Mouse (Mus musculus) olfactory bulb, adult 2 months (tissue): ENCODE data around the gene Cdkn1c. TPM values are rescaled to one million over a fixed set of nuclear protein-coding genes. Genes with fewer than 3 reads are reported as not detected.
A peak's percentile ranks its signal among the peaks of the same experiment; 100 is the strongest.

ENCODE experiments used
- H3K27ac ChIP-seq: fragments of 200-500 bp; 2 replicates; pipeline ENCODE4 v1.5.1; 2012; ENCODE audit warnings: low read depth, low read length; ENCODE audit not compliant: insufficient read depth
- H3K4me1 ChIP-seq: fragments of 200-500 bp; 2 replicates; pipeline ENCODE4 v1.6.1; 2012; ENCODE audit warnings: low read length; ENCODE audit not compliant: control insufficient read depth, insufficient read depth
- H3K4me3 ChIP-seq: fragments of 200-500 bp; 2 replicates; pipeline ENCODE4 v1.5.1; 2012; ENCODE audit warnings: mild to moderate bottlenecking, low read depth, low read length, moderate library complexity; ENCODE audit not compliant: insufficient read depth
- CTCF ChIP-seq: fragments of 200-500 bp; IDR thresholded peaks from 2 replicates; pipeline ENCODE4 v1.5.1; 2012; ENCODE audit warnings: low read depth, mild to moderate bottlenecking, low read length, moderate library complexity; ENCODE audit not compliant: insufficient read depth
- POLR2A ChIP-seq: fragments of 200-500 bp; IDR thresholded peaks from 2 replicates; pipeline ENCODE4 v1.6.1; 2012; ENCODE audit warnings: mild to moderate bottlenecking, low read depth, low read length, moderate library complexity; ENCODE audit not compliant: insufficient read depth
- WGBS: fragments of 180-500 bp; shearing (Covaris S2); methylation state at CpG from one replicate; pipeline ENCODE4 v1.1.7; 2018; 5-methylcytosine and 5-hydroxymethylcytosine counted together
- polyA plus RNA-seq: library from polyadenylated mRNA; stranded (reverse); fragments of >200 nt; gene quantifications from 2 replicates; pipeline ENCODE4 v1.2.4, GENCODE M21; 2012; ENCODE audit warnings: low replicate concordance; ENCODE audit not compliant: missing spikeins, insufficient read depth, insufficient read length

The Cdkn1c gene
- polyA plus RNA-seq, 1 experiment = not detected

DNA sequence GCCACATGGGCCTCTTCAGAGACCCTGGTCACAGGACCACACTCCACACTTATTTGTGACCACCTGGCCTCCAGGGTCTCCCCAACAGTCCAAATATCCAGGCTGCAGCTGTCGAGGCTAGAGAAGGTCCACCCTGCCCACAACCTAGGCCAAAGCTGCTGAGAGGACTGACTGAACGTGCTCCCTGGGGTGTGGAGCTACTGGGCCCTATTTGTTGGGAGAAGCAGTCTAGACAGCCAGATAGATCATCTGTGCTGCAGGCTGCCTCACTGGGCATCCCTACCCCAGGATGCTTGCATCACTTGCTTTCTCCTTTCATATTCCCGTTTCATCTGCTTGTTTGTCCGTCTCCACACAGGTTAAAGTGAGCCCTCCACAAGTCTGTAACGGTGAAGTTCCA, 1.7 kb upstream of the Cdkn1c start:
- Histone ChIP-seq H3K4me3 (no peak overlapping the region), H3K4me1 (peaks cover 15% of the 10 kb centered on the region), H3K27ac (no peak overlapping the region)
- WGBS = 89% methylated on average over 5 of the region's 5 CpGs
- TF ChIP-seq POLR2A = no peak
- no peak for TF ChIP-seq CTCF

DNA sequence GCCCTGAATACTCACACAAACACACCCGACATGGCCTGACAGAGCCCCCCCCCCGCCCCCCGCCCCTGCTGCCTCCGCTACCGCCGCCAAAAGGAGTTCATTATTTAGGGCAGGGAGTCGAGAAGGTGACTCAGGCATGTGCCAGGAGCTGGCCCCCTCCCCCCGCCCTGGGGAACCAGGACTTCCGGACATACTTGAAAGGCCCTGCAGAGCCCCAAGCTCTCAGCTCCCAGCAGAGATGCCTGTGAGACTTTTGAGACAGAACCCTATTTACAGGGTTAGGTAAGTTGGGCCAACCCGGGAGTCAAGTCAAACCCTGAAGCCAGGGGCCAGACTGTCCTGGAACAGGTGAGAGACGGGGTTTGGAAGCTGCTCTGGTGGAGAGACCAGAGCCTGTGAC, 1.1 kb upstream of the Cdkn1c start:
- 56% methylated on average over 11 of the region's 11 CpGs for WGBS
- no peak overlapping the region for H3K27ac ChIP-seq
- H3K4me1 ChIP-seq = peaks cover 15% of the 10 kb centered on the region
- TF ChIP-seq CTCF (no peak), POLR2A (no peak)
- H3K4me3 ChIP-seq = no peak overlapping the region

DNA sequence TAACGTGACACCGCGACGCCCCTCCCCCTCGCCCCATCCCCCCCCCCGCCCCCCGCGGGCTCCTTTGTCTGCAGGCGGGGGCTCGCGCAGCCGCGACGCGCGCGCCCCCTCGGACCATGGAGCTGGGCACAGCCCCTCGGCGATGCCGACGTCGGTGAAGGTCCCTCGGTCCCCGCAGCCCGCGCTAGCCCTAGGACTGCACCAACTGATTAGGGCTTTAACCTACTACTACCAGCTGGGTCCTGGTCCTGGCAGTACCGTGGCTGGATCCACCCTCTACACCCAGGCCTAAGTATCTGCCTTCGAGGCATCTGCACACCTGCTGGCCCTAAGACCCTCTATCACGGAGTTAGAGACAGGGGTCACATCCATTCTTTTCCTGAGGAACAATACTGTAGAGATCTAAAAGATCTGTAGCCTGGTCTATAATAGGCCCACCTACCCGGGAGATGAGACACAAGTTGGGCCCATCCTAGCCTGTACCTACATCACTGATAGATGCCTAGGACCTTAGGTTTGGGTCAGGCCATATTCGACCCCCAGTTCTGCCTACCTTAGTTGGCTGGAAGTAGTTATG, 532 bp upstream of the Cdkn1c start:
- peak overlapping the region; percentile 22; the same call in 1 of the 2 replicates for H3K4me3 ChIP-seq
- WGBS = 41% methylated on average over 27 of the region's 32 CpGs
- no peak overlapping the region for H3K27ac ChIP-seq
- peaks cover 15% of the 10 kb centered on the region for H3K4me1 ChIP-seq
- no peak for TF ChIP-seq POLR2A
- no peak for TF ChIP-seq CTCF

DNA sequence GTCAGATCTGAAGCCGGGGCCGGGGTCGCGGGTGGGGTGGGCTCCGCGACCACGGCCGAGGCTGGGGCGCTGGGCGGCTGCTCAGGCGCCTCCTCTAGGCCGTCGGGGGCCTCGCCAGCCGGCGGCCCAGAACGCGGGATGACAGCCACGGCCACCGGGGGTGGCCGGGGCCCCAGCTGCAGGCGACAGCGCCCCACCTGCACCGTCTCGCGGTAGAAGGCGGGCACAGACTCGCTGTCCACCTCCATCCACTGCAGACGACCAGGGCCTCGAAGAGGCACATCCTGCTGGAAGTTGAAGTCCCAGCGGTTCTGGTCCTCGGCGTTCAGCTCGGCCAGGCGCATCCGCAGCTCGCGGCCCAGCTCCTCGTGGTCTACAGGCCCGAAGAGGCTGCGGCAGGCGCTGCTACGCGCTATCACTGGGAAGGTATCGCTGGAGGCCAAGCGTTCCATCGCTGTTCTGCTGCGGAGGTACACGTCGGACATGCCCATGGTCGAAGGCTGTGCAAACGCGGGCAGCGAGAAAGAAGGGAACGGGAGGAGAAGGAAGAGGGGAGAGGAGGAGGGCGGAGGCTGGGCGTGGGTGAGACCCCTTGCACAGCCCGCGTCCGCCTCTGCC, 524 bp downstream of the Cdkn1c start:
- Histone ChIP-seq H3K4me1 (peaks cover 15% of the 10 kb centered on the region), H3K27ac (no peak overlapping the region)

DNA sequence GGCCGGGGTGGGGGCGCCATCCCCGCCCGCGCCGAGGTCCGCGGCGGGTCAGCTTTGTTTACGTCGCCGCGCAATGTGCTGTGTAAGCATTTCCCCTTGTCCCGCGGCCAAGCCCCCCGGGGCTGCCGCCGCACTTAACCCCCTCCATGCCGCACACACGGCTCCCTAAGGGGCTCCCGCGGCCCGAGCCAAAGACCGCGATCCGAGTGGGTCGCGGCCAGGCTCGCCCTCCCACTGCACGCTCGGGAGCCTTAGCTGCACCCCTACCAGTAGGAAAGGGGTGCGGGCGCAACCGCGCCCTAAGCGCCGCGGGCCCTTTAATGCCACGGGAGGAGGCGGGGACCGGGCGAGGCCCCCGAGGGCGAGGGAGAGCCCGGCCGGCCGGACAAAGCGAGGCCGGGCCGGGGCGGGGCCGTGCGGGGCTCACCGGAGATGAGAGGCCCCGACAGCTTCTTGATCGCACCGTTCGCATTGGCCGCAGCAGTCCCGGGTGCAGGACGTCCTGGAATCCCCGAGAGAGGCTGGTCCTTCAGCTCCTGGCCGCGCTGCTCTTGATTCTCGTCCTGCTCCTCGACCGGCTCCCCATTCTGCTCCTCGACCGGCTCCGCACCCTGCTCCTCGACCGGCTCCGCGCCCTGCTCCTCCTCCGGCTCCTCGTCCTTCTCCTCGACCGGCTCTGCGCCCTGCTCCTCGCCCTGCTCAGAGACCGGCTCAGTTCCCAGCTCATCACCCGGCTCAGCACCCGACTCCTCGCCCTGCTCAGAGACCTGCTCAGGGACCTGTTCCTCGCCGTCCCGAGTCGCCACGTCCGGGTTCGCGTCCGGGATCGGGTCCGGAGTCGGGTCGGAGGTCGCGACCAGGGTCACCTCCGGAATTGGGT, 1.3 kb downstream of the Cdkn1c start:
- no peak overlapping the region for H3K27ac ChIP-seq
- H3K4me1 ChIP-seq = 0 out of 2 replicates have a peak, but pooled peaks cover 9% of the 10 kb centered on the region
- TF ChIP-seq POLR2A = no peak
- TF ChIP-seq CTCF = no peak
- H3K4me3 ChIP-seq = peak overlapping the region; percentile 6
- WGBS = 37% methylated on average over 100 of the region's 100 CpGs

More for the DNA sequence above, 524 bp downstream of the Cdkn1c start:
- H3K4me3 ChIP-seq = peak overlapping the region; percentile 42
- 39% methylated on average over 60 of the region's 60 CpGs for WGBS
- TF ChIP-seq POLR2A (no peak), CTCF (no peak)

DNA sequence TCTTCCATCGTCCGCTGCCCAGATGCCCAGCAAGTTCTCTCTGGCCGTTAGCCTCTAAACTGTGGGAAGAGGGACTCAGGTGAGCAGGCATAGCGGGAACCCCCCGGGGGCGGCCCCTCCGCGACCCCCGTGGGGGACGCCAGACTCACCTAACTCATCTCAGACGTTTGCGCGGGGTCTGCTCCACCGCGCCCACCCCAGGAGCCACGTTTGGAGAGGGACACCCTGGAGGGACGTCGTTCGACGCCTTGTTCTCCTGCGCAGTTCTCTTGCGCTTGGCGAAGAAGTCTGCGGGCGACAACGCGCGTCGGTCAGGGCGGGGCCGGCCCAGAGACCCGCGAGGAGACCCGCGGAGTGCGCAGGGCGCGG, 1.9 kb downstream of the Cdkn1c start:
- 32% methylated on average over 38 of the region's 38 CpGs for WGBS
- Histone ChIP-seq H3K4me3 (peak overlapping the region; percentile 6; the same call in 1 of the 2 replicates), H3K27ac (no peak overlapping the region), H3K4me1 (0 out of 2 replicates have a peak, but pooled peaks cover 9% of the 10 kb centered on the region)
- TF ChIP-seq POLR2A (no peak), CTCF (no peak)

DNA sequence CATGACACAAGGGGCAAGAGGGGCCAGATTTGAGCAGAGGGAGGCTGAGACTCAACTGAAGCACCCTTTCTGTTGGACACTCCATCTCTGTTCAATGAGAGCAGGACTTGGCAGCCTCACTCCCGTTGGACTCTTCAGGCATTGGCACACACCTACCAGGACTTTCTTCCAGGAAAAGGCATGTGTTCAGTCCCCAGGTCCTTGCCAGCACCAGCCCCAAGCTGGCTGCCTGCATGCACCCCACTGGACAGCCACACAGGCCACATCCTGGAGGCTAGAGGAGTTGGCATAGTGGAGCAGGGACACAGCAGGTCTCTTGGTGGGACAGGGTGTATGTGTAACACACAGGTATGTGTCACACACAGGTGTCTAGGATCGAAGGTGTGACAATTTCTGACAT, 13.7 kb downstream of the Cdkn1c start:
- no peak overlapping the region for H3K4me3 ChIP-seq
- no peak for TF ChIP-seq POLR2A
- TF ChIP-seq CTCF = no peak
- WGBS = 61% methylated on average over 2 of the region's 2 CpGs
- peaks cover 10% of the 10 kb centered on the region for H3K4me1 ChIP-seq
- H3K27ac ChIP-seq = no peak overlapping the region

DNA sequence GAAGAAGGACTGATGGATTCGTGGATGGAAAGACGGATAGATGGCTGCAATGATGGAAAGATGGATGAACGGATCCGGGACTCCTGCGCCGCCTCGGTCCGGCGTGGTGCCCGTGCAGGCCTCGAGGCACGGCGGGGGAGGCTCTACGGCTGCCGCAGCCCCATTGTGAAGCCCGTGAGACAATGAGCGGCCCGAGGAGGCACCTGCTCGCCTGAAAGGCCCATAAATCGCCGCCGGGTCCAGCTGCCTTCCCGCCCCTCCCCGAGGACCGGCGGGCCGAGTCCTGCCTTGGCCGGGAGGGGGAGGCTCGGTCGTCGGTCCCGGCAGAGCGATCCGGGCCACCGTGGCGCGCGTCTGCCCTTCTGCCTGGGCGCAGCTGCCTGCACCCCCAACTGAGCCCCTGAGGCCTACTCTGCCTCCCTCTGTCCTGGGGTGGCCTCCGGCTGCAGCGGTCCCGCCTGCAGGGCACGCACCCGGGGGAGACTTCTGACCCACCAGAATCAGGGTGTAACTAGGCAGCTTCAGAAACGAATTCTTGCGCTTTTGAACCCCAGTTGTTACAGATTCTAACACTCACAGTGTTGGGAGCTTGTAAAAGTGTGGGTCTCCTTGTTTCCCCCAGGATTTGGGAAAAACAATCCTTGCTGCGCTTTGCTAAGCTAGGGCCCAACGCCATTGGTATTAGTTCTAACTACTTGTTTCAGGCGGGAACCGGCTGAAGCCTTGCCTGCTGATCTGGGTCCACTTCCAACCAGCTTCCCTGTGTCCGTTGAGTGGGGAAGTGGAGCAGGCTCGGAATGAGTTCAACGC, 15.0 kb downstream of the Cdkn1c start:
- WGBS = 13% methylated on average over 53 of the region's 53 CpGs
- H3K4me1 ChIP-seq = peaks cover 10% of the 10 kb centered on the region
- H3K27ac ChIP-seq = no peak overlapping the region
- TF ChIP-seq POLR2A = no peak
- TF ChIP-seq CTCF = no peak
- peak overlapping the region; percentile 12; the same call in 1 of the 2 replicates for H3K4me3 ChIP-seq
